Mouse (Mus musculus): ENCODE measurements around the gene Nr1i2. TPM values are rescaled to one million over a fixed set of nuclear protein-coding genes. Genes with fewer than 3 reads are reported as not detected.

The Nr1i2 gene
- polyA plus RNA-seq, 1 experiment from 2014 or later, result not detected

- no peaks in the 10 kb centered on the region for H3K9me3 ChIP-seq
- no peak for ATAC-seq (ENCODE audit: extremely low read depth, insufficient number of reproducible peaks, low FRiP score, low TSS enrichment)
- H3K27me3 ChIP-seq (replicated peaks), result no peaks in the 10 kb centered on the region
- H3K4me1 ChIP-seq, result peaks cover 8% of the 10 kb centered on the region; the same call in 1 of the 2 replicates
- H3K4me3 ChIP-seq, result no peak overlapping the region
- no peak overlapping the region for H3K27ac ChIP-seq (replicated peaks)
- no peaks in the 10 kb centered on the region for H3K36me3 ChIP-seq
- no peak overlapping the region for H3K4me2 ChIP-seq
- H3K9ac ChIP-seq, result no peak overlapping the region
- WGBS, result 53% methylated on average over 4 of the region's 4 CpGs
Measured at GRCm38 (mm10) chr16:38286541-38286940, 8.1 kb downstream of the Nr1i2 start.

GRCm38 (mm10) chr16:38285801-38286200 lies 8.8 kb downstream of the Nr1i2 start:
- Histone ChIP-seq H3K4me2 (no peak overlapping the region), H3K4me3 (no peak overlapping the region), H3K27me3 (replicated peaks) (no peaks in the 10 kb centered on the region), H3K4me1 (peaks cover 8% of the 10 kb centered on the region; the same call in 1 of the 2 replicates), H3K36me3 (no peaks in the 10 kb centered on the region), H3K9ac (no peak overlapping the region), H3K27ac (replicated peaks) (no peak overlapping the region), H3K9me3 (no peaks in the 10 kb centered on the region)
- ATAC-seq (ENCODE audit: extremely low read depth, insufficient number of reproducible peaks, low FRiP score, low TSS enrichment), result no peak
- 75% methylated on average over 7 of the region's 7 CpGs for WGBS

GRCm38 (mm10) chr16:38283300-38283699 lies 11.3 kb downstream of the Nr1i2 start:
- H3K4me3 ChIP-seq, result no peak overlapping the region
- WGBS, result 43% methylated on average over 3 of the region's 3 CpGs
- H3K4me2 ChIP-seq, result no peak overlapping the region
- H3K9me3 ChIP-seq, result no peaks in the 10 kb centered on the region
- no peak overlapping the region for H3K27ac ChIP-seq (replicated peaks)
- peaks cover 8% of the 10 kb centered on the region; the same call in 1 of the 2 replicates for H3K4me1 ChIP-seq
- no peaks in the 10 kb centered on the region for H3K27me3 ChIP-seq (replicated peaks)
- no peaks in the 10 kb centered on the region for H3K36me3 ChIP-seq
- no peak overlapping the region for H3K9ac ChIP-seq
- ATAC-seq (ENCODE audit: extremely low read depth, insufficient number of reproducible peaks, low FRiP score, low TSS enrichment), result no peak

GRCm38 (mm10) chr16:38282559-38283160 lies 12.0 kb downstream of the Nr1i2 start:
- Histone ChIP-seq H3K27ac (replicated peaks) (no peak overlapping the region), H3K4me2 (no peak overlapping the region), H3K27me3 (replicated peaks) (no peaks in the 10 kb centered on the region), H3K9me3 (no peaks in the 10 kb centered on the region), H3K36me3 (no peaks in the 10 kb centered on the region), H3K4me1 (0 out of 2 replicates have a peak, but pooled peaks cover 2% of the 10 kb centered on the region), H3K9ac (no peak overlapping the region), H3K4me3 (no peak overlapping the region)
- no peak for ATAC-seq (ENCODE audit: extremely low read depth, insufficient number of reproducible peaks, low FRiP score, low TSS enrichment)
- 61% methylated on average over 7 of the region's 7 CpGs for WGBS

GRCm38 (mm10) chr16:38280951-38281350 lies 13.7 kb downstream of the Nr1i2 start:
- Histone ChIP-seq H3K9me3 (no peaks in the 10 kb centered on the region), H3K4me2 (no peak overlapping the region), H3K36me3 (no peaks in the 10 kb centered on the region), H3K27ac (replicated peaks) (no peak overlapping the region), H3K27me3 (replicated peaks) (no peaks in the 10 kb centered on the region), H3K4me1 (no peaks in the 10 kb centered on the region), H3K9ac (no peak overlapping the region), H3K4me3 (no peak overlapping the region)
- 61% methylated on average over 7 of the region's 7 CpGs for WGBS
- ATAC-seq (ENCODE audit: extremely low read depth, insufficient number of reproducible peaks, low FRiP score, low TSS enrichment), result no peak

- Histone ChIP-seq H3K36me3 (no peaks in the 10 kb centered on the region), H3K4me3 (no peak overlapping the region), H3K27ac (replicated peaks) (no peak overlapping the region), H3K4me1 (no peaks in the 10 kb centered on the region), H3K9ac (no peak overlapping the region), H3K9me3 (no peaks in the 10 kb centered on the region), H3K4me2 (no peak overlapping the region), H3K27me3 (replicated peaks) (no peaks in the 10 kb centered on the region)
- WGBS, result 84% methylated on average over 5 of the region's 5 CpGs
- no peak for ATAC-seq (ENCODE audit: extremely low read depth, insufficient number of reproducible peaks, low FRiP score, low TSS enrichment)
Measured at GRCm38 (mm10) chr16:38279794-38280193, 14.8 kb downstream of the Nr1i2 start.

- H3K36me3 ChIP-seq, result no peaks in the 10 kb centered on the region
- no peak for ATAC-seq (ENCODE audit: extremely low read depth, insufficient number of reproducible peaks, low FRiP score, low TSS enrichment)
- H3K4me2 ChIP-seq, result no peak overlapping the region
- no peaks in the 10 kb centered on the region for H3K4me1 ChIP-seq
- 63% methylated on average over 2 of the region's 2 CpGs for WGBS
- no peaks in the 10 kb centered on the region for H3K27me3 ChIP-seq (replicated peaks)
- no peak overlapping the region for H3K27ac ChIP-seq (replicated peaks)
- H3K9ac ChIP-seq, result no peak overlapping the region
- no peak overlapping the region for H3K4me3 ChIP-seq
- H3K9me3 ChIP-seq, result no peaks in the 10 kb centered on the region
Measured at GRCm38 (mm10) chr16:38274737-38275136, 19.9 kb downstream of the Nr1i2 start.

GRCm38 (mm10) chr16:38272483-38272882 lies 22.1 kb downstream of the Nr1i2 start:
- Histone ChIP-seq H3K9ac (no peak overlapping the region), H3K36me3 (no peaks in the 10 kb centered on the region), H3K4me1 (no peaks in the 10 kb centered on the region), H3K4me2 (no peak overlapping the region), H3K27ac (replicated peaks) (no peak overlapping the region), H3K27me3 (replicated peaks) (no peaks in the 10 kb centered on the region), H3K4me3 (no peak overlapping the region), H3K9me3 (no peaks in the 10 kb centered on the region)
- WGBS, result 68% methylated on average over 5 of the region's 5 CpGs
- no peak for ATAC-seq (ENCODE audit: extremely low read depth, insufficient number of reproducible peaks, low FRiP score, low TSS enrichment)

- H3K9me3 ChIP-seq, result no peaks in the 10 kb centered on the region
- no peaks in the 10 kb centered on the region for H3K4me1 ChIP-seq
- WGBS, result 37% methylated on average over 3 of the region's 3 CpGs
- H3K27me3 ChIP-seq (replicated peaks), result no peaks in the 10 kb centered on the region
- no peak overlapping the region for H3K9ac ChIP-seq
- no peak overlapping the region for H3K27ac ChIP-seq (replicated peaks)
- H3K36me3 ChIP-seq, result no peaks in the 10 kb centered on the region
- no peak overlapping the region for H3K4me3 ChIP-seq
- H3K4me2 ChIP-seq, result no peak overlapping the region
- no peak for ATAC-seq (ENCODE audit: extremely low read depth, insufficient number of reproducible peaks, low FRiP score, low TSS enrichment)
Measured at GRCm38 (mm10) chr16:38271601-38272000, 23.0 kb downstream of the Nr1i2 start.

- Histone ChIP-seq H3K4me3 (no peak overlapping the region), H3K9ac (no peak overlapping the region), H3K36me3 (no peaks in the 10 kb centered on the region), H3K4me1 (no peaks in the 10 kb centered on the region), H3K4me2 (no peak overlapping the region), H3K9me3 (no peaks in the 10 kb centered on the region), H3K27ac (replicated peaks) (no peak overlapping the region), H3K27me3 (replicated peaks) (no peaks in the 10 kb centered on the region)
- no peak for ATAC-seq (ENCODE audit: extremely low read depth, insufficient number of reproducible peaks, low FRiP score, low TSS enrichment)
- 87% methylated on average over 9 of the region's 9 CpGs for WGBS
Measured at GRCm38 (mm10) chr16:38255927-38256326, 38.7 kb downstream of the Nr1i2 start.

GRCm38 (mm10) chr16:38255107-38255506 lies 39.5 kb downstream of the Nr1i2 start:
- H3K9me3 ChIP-seq, result no peaks in the 10 kb centered on the region
- H3K36me3 ChIP-seq, result no peaks in the 10 kb centered on the region
- ATAC-seq (ENCODE audit: extremely low read depth, insufficient number of reproducible peaks, low FRiP score, low TSS enrichment), result no peak
- H3K9ac ChIP-seq, result no peak overlapping the region
- 59% methylated on average over 4 of the region's 4 CpGs for WGBS
- no peak overlapping the region for H3K4me2 ChIP-seq
- no peaks in the 10 kb centered on the region for H3K4me1 ChIP-seq
- H3K27ac ChIP-seq (replicated peaks), result no peak overlapping the region
- H3K27me3 ChIP-seq (replicated peaks), result no peaks in the 10 kb centered on the region
- H3K4me3 ChIP-seq, result no peak overlapping the region

- no peak overlapping the region for H3K27ac ChIP-seq (replicated peaks)
- H3K4me3 ChIP-seq, result no peak overlapping the region
- H3K4me2 ChIP-seq, result no peak overlapping the region
- no peaks in the 10 kb centered on the region for H3K9me3 ChIP-seq
- no peaks in the 10 kb centered on the region for H3K36me3 ChIP-seq
- H3K9ac ChIP-seq, result no peak overlapping the region
- no peak for ATAC-seq (ENCODE audit: extremely low read depth, insufficient number of reproducible peaks, low FRiP score, low TSS enrichment)
- no peaks in the 10 kb centered on the region for H3K27me3 ChIP-seq (replicated peaks)
- no peaks in the 10 kb centered on the region for H3K4me1 ChIP-seq
- 75% methylated on average over 14 of the region's 14 CpGs for WGBS
Measured at GRCm38 (mm10) chr16:38254001-38254400, 40.6 kb downstream of the Nr1i2 start.

Measured in heart, embryonic 13.5 days (tissue).